19 mouse cellular contexts compared by ENCODE assay signal in the genomic region with DNA sequence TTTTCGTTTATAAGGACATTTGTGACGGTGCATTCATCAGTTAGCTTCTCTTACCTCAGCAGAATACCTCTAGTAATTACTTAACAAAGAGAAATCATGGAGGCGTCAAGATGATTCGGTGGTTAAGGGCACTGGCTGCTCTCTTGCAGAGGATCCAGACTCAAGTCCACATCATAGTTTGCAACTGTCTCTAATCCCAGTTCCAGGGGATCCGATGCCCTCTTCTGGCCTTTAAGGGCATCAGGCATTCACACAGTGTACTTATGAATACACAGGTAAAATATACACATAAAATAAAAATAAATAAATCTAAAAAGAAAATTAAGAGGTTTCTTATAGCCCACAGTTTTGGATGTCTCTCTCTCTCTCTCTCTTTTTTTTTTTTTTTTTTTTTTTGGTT. TPM values are rescaled to one million over a fixed set of nuclear protein-coding genes. Genes with fewer than 3 reads are reported as not detected.
A peak's percentile ranks its signal among the peaks of the same experiment; 100 is the strongest.
DNase-seq lines count a peak whose midpoint lies in the region; ATAC-seq and TF ChIP-seq lines count a peak whose summit lies in the region.
"Had no signal": no experiment of that assay in that cellular context is flagged by ENCODE, and none has a peak within 500 bp of the region (broad histone marks: within the 10 kb centered on the region; RNA-seq: fewer than 3 reads in every experiment).

No protein-coding gene starts in this region.

- DNase-seq in 3T3-L1 (ENCODE audit: low read depth, low spot score) (peak; percentile 60), CH12.LX (ENCODE audit: extremely low read depth) (peak; percentile 38), ZHBTc4 (ENCODE audit: low read depth, low spot score) (peak; percentile 50)
- DNase-seq in c-Kit-positive CD71-positive TER-119-positive erythroid progenitor cells, embryonic 14.5 days (ENCODE audit: low spot score): no peak
- no peak for DNase-seq in heart, adult 18-20 months
- DNase-seq: adrenal gland, postnatal 36 days; cerebellum, postnatal 25 days; gastrocnemius, postnatal 25 days; kidney, postnatal 36 days; left cerebral cortex, postnatal 4 days; lung, postnatal 14 days had no signal

- H3K36me3 ChIP-seq in intestine, postnatal 0 days (ENCODE audit: control insufficient read depth, insufficient read depth): no peaks in the 10 kb centered on the region
- H3K36me3 ChIP-seq in intestine, embryonic 15.5 days: no peaks in the 10 kb centered on the region
- H3K36me3 ChIP-seq in CH12.LX (replicated peaks in 1 of 2; ENCODE audit: control insufficient read depth in 1 of 2, insufficient read depth in 1 of 2, low read length in 1 of 2): no peaks in the 10 kb centered on the region
- H3K36me3 ChIP-seq: embryonic facial prominence, embryonic 10.5 days; heart, embryonic 13.5 days; midbrain, embryonic 10.5 days had no signal

- no peaks in the 10 kb centered on the region for H3K79me2 ChIP-seq in CH12.LX (replicated peaks; ENCODE audit: control insufficient read depth, extremely low read depth, insufficient read depth, poor library complexity, severe bottlenecking)

- TF ChIP-seq EP300 in CH12.LX (IDR thresholded peaks at IDR 0.05; ENCODE audit: low read length): no peak

- no peak for ATAC-seq in intestine, postnatal 0 days
- ATAC-seq in intestine, embryonic 15.5 days: no peak
- ATAC-seq: activated CD4-positive, CD25-positive, alpha-beta regulatory T cell, adult 4 months; intestine, embryonic 16.5 days had no signal

- peak; percentile 54 for TF ChIP-seq CTCF in intestine, postnatal 0 days (IDR thresholded peaks at IDR 0.05; ENCODE audit: low read depth)
- TF ChIP-seq CTCF in CH12.LX (conservative IDR thresholded peaks at IDR 0.05 in 1 of 2, IDR thresholded peaks at IDR 0.05 in 1 of 2; ENCODE audit: low read depth in 2 of 2, low read length in 2 of 2): peak in 1 of 2 experiments; percentile 57; a peak in 2 of 4 replicates

- H3K27ac ChIP-seq in intestine, postnatal 0 days (ENCODE audit: low read depth, low read length): no peak overlapping the region
- H3K27ac ChIP-seq in intestine, embryonic 15.5 days: no peak overlapping the region
- no peak overlapping the region for H3K27ac ChIP-seq in CH12.LX (ENCODE audit: insufficient read depth, low read depth)
- H3K27ac ChIP-seq: embryonic facial prominence, embryonic 10.5 days; heart, embryonic 13.5 days; midbrain, embryonic 10.5 days had no signal

- H3K9me3 ChIP-seq in intestine, postnatal 0 days (ENCODE audit: control insufficient read depth): no peaks in the 10 kb centered on the region
- H3K9me3 ChIP-seq in intestine, embryonic 15.5 days: no peaks in the 10 kb centered on the region
- no peaks in the 10 kb centered on the region for H3K9me3 ChIP-seq in CH12.LX (replicated peaks; ENCODE audit: low read length)
- H3K9me3 ChIP-seq: embryonic facial prominence, embryonic 10.5 days; heart, embryonic 13.5 days; midbrain, embryonic 10.5 days had no signal

- peak; percentile 42 for TF ChIP-seq RAD21 in CH12.LX (IDR thresholded peaks at IDR 0.05; ENCODE audit: low read depth, low read length)

- H3K4me1 ChIP-seq in intestine, postnatal 0 days (replicated peaks; ENCODE audit: control insufficient read depth, insufficient read depth, low read length): no peaks in the 10 kb centered on the region
- peaks cover 4% of the 10 kb centered on the region for H3K4me1 ChIP-seq in intestine, embryonic 15.5 days (replicated peaks)
- peaks cover 4 to 8% of the 10 kb centered on the region in 2 experiments; a peak in 3 of 4 replicates for H3K4me1 ChIP-seq in CH12.LX (ENCODE audit: control insufficient read depth in 1 of 2, insufficient read depth in 2 of 2)

- H3K4me2 ChIP-seq in intestine, postnatal 0 days (replicated peaks; ENCODE audit: low read depth): no peak overlapping the region
- H3K4me2 ChIP-seq in intestine, embryonic 15.5 days (replicated peaks): no peak overlapping the region
- H3K4me2 ChIP-seq in CH12.LX (ENCODE audit: insufficient read depth, low read depth, poor library complexity, severe bottlenecking): no peak overlapping the region
- H3K4me2 ChIP-seq: heart, embryonic 13.5 days; liver, embryonic 11.5 days had no signal

- dilution Hi-C loops in CH12.LX (cut with MboI; ENCODE audit: extremely low pct_ligation_motif_present, extremely low pct_unique_long_range_greater_than_20kb, low sequenced_read_pairs): no loop called here

- 71% methylated on average over 5 of the region's 5 CpGs for WGBS in intestine, postnatal 0 days
- WGBS in intestine, embryonic 15.5 days: 70% methylated on average over 5 of the region's 5 CpGs

- no peak for TF ChIP-seq POLR2A in CH12.LX (IDR thresholded peaks at IDR 0.05; ENCODE audit: low read depth, low read length)

- H3K4me3 ChIP-seq in intestine, postnatal 0 days (ENCODE audit: low read depth, low read length): no peak overlapping the region
- H3K4me3 ChIP-seq in intestine, embryonic 15.5 days (replicated peaks): no peak overlapping the region
- H3K4me3 ChIP-seq in CH12.LX (replicated peaks in 1 of 3; ENCODE audit: low read depth in 2 of 3, low read length in 2 of 3, poor library complexity in 1 of 3): no peak overlapping the region
- H3K4me3 ChIP-seq: embryonic facial prominence, embryonic 10.5 days; heart, embryonic 13.5 days; midbrain, embryonic 10.5 days had no signal

- H3K9ac ChIP-seq in intestine, postnatal 0 days (ENCODE audit: low read depth, low read length): no peak overlapping the region
- H3K9ac ChIP-seq in intestine, embryonic 15.5 days: no peak overlapping the region
- no peak overlapping the region for H3K9ac ChIP-seq in CH12.LX (ENCODE audit: insufficient read depth, low read depth)
- H3K9ac ChIP-seq: heart, embryonic 13.5 days had no signal

- in situ Hi-C loops in CH12.LX (cut with MboI; ENCODE audit: low pct_ligation_motif_present, low pct_unique_long_range_greater_than_20kb, low sequenced_read_pairs): no loop called here

- no peaks in the 10 kb centered on the region for H3K27me3 ChIP-seq in intestine, postnatal 0 days (replicated peaks; ENCODE audit: control insufficient read depth, insufficient read depth, low read length)
- no peaks in the 10 kb centered on the region for H3K27me3 ChIP-seq in intestine, embryonic 15.5 days (replicated peaks)
- H3K27me3 ChIP-seq in CH12.LX (replicated peaks): peaks cover 14% of the 10 kb centered on the region

TF ChIP-seq in CH12.LX, 34 proteins besides CTCF, POLR2A, EP300 and RAD21:
- TF ChIP-seq MAX (IDR thresholded peaks at IDR 0.05; ENCODE audit: low read length): no peak
- peak; percentile 53 for TF ChIP-seq SMC3 (IDR thresholded peaks at IDR 0.05; ENCODE audit: low read depth, low read length)

RNA-seq across cellular contexts. Expression of a gene that starts 5.0 kb away (rescaled TPM):
- polyA plus RNA-seq in intestine, postnatal 0 days (2015; fragmentation: Nextera tagmentation; extraction: Ambion mirVana): 111 and 115 TPM in 2 replicates
- polyA plus RNA-seq in intestine, embryonic 15.5 days (2015; fragmentation: Nextera tagmentation; extraction: Ambion mirVana): 99.7 and 103 TPM in 2 replicates
- total RNA-seq in CH12.LX (2012; rRNA removed): 25.5 and 28.3 TPM in 2 replicates
- 23.6 and 23.8 TPM in 2 replicates for total RNA-seq in CH12.LX (2014; rRNA removed)
- 90.4 and 98.4 TPM in 2 replicates for polyA plus RNA-seq in CH12.LX (2012; ENCODE audit: insufficient read length, low read depth)
- 10 to 100 TPM; 16.9 to 20.0 TPM for total RNA-seq in heart, adult 18-20 months (2021)

RNA-seq across cellular contexts. Expression of a gene that starts 11.8 kb away (rescaled TPM):
- 3.7 and 4.2 TPM in 2 replicates for polyA plus RNA-seq in intestine, postnatal 0 days (2015; fragmentation: Nextera tagmentation; extraction: Ambion mirVana)
- polyA plus RNA-seq in intestine, embryonic 15.5 days (2015; fragmentation: Nextera tagmentation; extraction: Ambion mirVana): 9.2 and 10.5 TPM in 2 replicates
- total RNA-seq in CH12.LX (2012; rRNA removed) (6.7 and 9.1 TPM in 2 replicates), CH12.LX (2014; rRNA removed) (4.3 and 4.9 TPM in 2 replicates)
- polyA plus RNA-seq in CH12.LX (2012; ENCODE audit: insufficient read length, low read depth): 11.6 and 15.3 TPM in 2 replicates
- total RNA-seq in heart, adult 18-20 months (2021): 1 to 10 TPM; 4.1 to 4.6 TPM

RNA-seq across cellular contexts. Expression of a gene that starts 37.6 kb away (rescaled TPM):
- polyA plus RNA-seq in intestine, postnatal 0 days (2015; fragmentation: Nextera tagmentation; extraction: Ambion mirVana): 0.70 and 1.0 TPM in 2 replicates
- 0.92 and 1.0 TPM in 2 replicates for polyA plus RNA-seq in intestine, embryonic 15.5 days (2015; fragmentation: Nextera tagmentation; extraction: Ambion mirVana)
- total RNA-seq in CH12.LX (2012; rRNA removed): 0.13 TPM in 1 of 2 replicates, not detected in the other
- not detected in 2 replicates for total RNA-seq in CH12.LX (2014; rRNA removed)
- polyA plus RNA-seq in CH12.LX (2012; ENCODE audit: insufficient read length, low read depth): 0.22 and 0.24 TPM in 2 replicates
- total RNA-seq in heart, adult 18-20 months (2021): 1 to 10 TPM; 5.0 to 6.4 TPM

Comparison
In these comparisons a context has a peak if more than half of its experiments do, and no peak if none do; other contexts are left out.
1. DNase-seq: peak in 3T3-L1 (single experiment), CH12.LX (single experiment) and ZHBTc4 (single experiment); none in c-Kit-positive CD71-positive TER-119-positive erythroid progenitor cells, embryonic 14.5 days (single experiment) and heart, adult 18-20 months (0 of 2).